Mouse (Mus musculus): ENCODE results near the gene Serpinb8. TPM values are rescaled to one million over a fixed set of nuclear protein-coding genes. Genes with fewer than 3 reads are reported as not detected.
A peak's percentile ranks its signal among the peaks of the same experiment; 100 is the strongest.

The Serpinb8 gene
- polyA plus RNA-seq, 1 experiment from 2014 or later: not detected

DNA sequence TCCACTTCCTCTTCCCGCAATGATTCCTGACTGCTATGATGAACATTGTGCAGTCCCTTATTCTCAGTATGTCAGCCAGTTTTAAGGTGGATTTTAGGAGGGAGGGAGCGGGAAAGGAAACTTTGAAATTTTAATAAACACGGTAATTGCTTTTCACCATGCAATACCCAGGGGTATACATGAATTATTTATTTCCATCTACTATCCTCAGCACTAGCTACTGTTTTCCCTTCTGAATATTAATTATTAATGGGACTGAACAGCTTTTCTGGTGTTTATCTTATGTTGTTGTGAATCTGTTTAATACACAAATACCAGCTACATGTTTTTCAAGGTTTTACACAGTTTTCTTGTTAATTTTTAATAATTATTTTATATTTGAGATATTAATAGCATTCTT, 4.9 kb upstream of the Serpinb8 start:
- Histone ChIP-seq H3K4me1 (ENCODE audit: control insufficient read depth, insufficient read depth, low read length) (no peaks in the 10 kb centered on the region), H3K36me3 (ENCODE audit: control insufficient read depth, insufficient read depth, low read length) (no peaks in the 10 kb centered on the region), H3K4me2 (ENCODE audit: low read depth, low read length) (no peak overlapping the region), H3K9me3 (ENCODE audit: control insufficient read depth, low read length) (no peaks in the 10 kb centered on the region), H3K9ac (replicated peaks; ENCODE audit: low read depth, low read length) (no peak overlapping the region), H3K4me3 (ENCODE audit: low read depth, low read length) (no peak overlapping the region), H3K27me3 (ENCODE audit: control insufficient read depth, insufficient read depth, low read length) (no peaks in the 10 kb centered on the region), H3K27ac (ENCODE audit: low read depth, low read length) (no peak overlapping the region)
- 55% methylated on average over 3 of the region's 3 CpGs for WGBS
- peak; percentile 72; the same call in 1 of the 2 replicates for ATAC-seq (ENCODE audit: low read depth)

DNA sequence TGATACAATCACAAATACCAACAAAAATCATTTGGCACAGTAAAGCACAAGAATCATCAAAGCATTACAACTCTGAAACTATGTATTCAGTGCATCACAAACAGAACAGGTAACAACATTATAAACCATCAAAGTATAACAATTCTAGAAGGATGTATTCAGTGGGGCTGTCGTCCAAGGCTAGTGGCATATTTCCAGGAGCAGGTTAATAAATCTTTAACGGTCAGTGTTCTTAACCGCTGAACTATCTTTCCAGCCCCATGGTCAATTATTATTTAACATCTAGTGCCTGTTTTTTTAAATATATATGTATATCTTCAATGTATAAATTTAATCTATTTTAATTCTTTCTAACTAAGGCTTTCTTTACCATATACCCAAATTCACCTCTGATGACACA, 3.6 kb upstream of the Serpinb8 start:
- H3K9me3 ChIP-seq (ENCODE audit: control insufficient read depth, low read length): no peaks in the 10 kb centered on the region
- H3K27ac ChIP-seq (ENCODE audit: low read depth, low read length): no peak overlapping the region
- no peak for ATAC-seq (ENCODE audit: low read depth)
- WGBS: 74% methylated on average over 3 of the region's 3 CpGs
- no peaks in the 10 kb centered on the region for H3K27me3 ChIP-seq (ENCODE audit: control insufficient read depth, insufficient read depth, low read length)
- no peaks in the 10 kb centered on the region for H3K36me3 ChIP-seq (ENCODE audit: control insufficient read depth, insufficient read depth, low read length)
- H3K4me2 ChIP-seq (ENCODE audit: low read depth, low read length): no peak overlapping the region
- H3K9ac ChIP-seq (replicated peaks; ENCODE audit: low read depth, low read length): no peak overlapping the region
- no peak overlapping the region for H3K4me3 ChIP-seq (ENCODE audit: low read depth, low read length)
- H3K4me1 ChIP-seq (ENCODE audit: control insufficient read depth, insufficient read depth, low read length): no peaks in the 10 kb centered on the region

DNA sequence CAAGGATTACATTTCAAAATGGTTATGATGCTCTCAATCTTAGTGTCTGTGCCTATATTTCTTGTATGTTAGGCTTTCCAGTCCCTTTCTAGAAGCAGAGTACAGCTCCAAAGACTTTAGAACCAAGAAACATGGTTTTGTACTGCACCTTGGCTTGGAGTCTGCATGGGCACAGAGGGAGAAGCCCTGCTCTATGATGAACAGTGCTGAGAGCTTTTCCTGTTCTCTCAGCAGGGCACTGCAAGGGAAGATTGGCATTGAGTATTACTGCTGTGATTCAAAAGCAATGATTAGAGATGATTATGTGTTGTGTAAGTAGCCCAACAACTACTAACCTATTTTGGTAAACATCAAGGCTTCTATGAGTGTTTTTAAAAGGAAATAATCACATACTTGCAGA, 1.6 kb upstream of the Serpinb8 start:
- no peaks in the 10 kb centered on the region for H3K9me3 ChIP-seq (ENCODE audit: control insufficient read depth, low read length)
- ATAC-seq (ENCODE audit: low read depth): no peak
- no peak overlapping the region for H3K27ac ChIP-seq (ENCODE audit: low read depth, low read length)
- H3K9ac ChIP-seq (replicated peaks; ENCODE audit: low read depth, low read length): no peak overlapping the region
- no peak overlapping the region for H3K4me2 ChIP-seq (ENCODE audit: low read depth, low read length)
- H3K4me1 ChIP-seq (ENCODE audit: control insufficient read depth, insufficient read depth, low read length): no peaks in the 10 kb centered on the region
- no peaks in the 10 kb centered on the region for H3K27me3 ChIP-seq (ENCODE audit: control insufficient read depth, insufficient read depth, low read length)
- H3K4me3 ChIP-seq (ENCODE audit: low read depth, low read length): no peak overlapping the region
- H3K36me3 ChIP-seq (ENCODE audit: control insufficient read depth, insufficient read depth, low read length): no peaks in the 10 kb centered on the region

DNA sequence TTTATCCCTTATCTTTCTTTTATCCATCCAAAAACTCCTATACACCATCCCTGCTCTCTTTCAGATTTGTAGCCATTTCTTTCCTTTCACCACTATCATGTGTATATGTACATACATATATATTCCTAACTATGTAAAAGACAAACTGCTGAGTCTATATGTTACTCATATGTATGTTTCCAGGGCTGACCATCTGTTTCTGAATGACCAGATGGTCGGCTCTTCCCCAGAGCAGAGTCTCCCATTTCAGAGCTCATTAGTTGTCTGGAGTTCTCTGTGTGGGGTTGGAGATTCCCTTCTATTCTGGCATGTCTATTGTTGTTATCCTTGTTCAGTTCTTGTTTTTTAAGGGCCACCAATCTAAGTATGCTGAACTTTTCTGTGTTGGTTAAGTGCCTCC, 1.2 kb upstream of the Serpinb8 start:
- no peak for ATAC-seq (ENCODE audit: low read depth)
- Histone ChIP-seq H3K9ac (replicated peaks; ENCODE audit: low read depth, low read length) (no peak overlapping the region), H3K4me3 (ENCODE audit: low read depth, low read length) (no peak overlapping the region), H3K36me3 (ENCODE audit: control insufficient read depth, insufficient read depth, low read length) (no peaks in the 10 kb centered on the region), H3K4me1 (ENCODE audit: control insufficient read depth, insufficient read depth, low read length) (no peaks in the 10 kb centered on the region), H3K9me3 (ENCODE audit: control insufficient read depth, low read length) (no peaks in the 10 kb centered on the region), H3K27me3 (ENCODE audit: control insufficient read depth, insufficient read depth, low read length) (no peaks in the 10 kb centered on the region), H3K27ac (ENCODE audit: low read depth, low read length) (no peak overlapping the region), H3K4me2 (ENCODE audit: low read depth, low read length) (no peak overlapping the region)
- WGBS: 26% methylated on average over 1 of the region's 1 CpGs

DNA sequence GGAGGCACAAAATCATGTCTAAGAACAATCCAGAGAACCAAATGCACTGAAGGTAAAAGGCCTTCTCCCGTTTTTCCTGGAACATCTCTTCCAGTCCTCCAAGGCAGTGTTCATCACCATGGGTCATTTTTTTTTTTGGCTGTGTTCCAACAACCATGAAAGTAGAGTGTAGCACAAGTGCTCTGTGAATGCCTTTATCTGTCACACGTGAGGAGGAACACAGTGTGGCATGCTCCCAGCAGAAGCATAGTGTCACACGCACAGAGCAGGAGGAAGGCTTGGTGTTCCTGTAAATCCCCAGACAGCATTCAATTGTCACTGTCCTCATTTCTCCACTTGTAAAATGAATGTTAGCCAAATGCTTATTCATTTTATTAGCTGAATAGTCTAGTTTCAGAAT, 2.8 kb downstream of the Serpinb8 start:
- no peaks in the 10 kb centered on the region for H3K9me3 ChIP-seq (ENCODE audit: control insufficient read depth, low read length)
- H3K4me3 ChIP-seq (ENCODE audit: low read depth, low read length): no peak overlapping the region
- H3K27me3 ChIP-seq (ENCODE audit: control insufficient read depth, insufficient read depth, low read length): no peaks in the 10 kb centered on the region
- WGBS: 64% methylated on average over 3 of the region's 3 CpGs
- H3K4me2 ChIP-seq (ENCODE audit: low read depth, low read length): no peak overlapping the region
- no peak for ATAC-seq (ENCODE audit: low read depth)
- no peak overlapping the region for H3K27ac ChIP-seq (ENCODE audit: low read depth, low read length)
- no peaks in the 10 kb centered on the region for H3K4me1 ChIP-seq (ENCODE audit: control insufficient read depth, insufficient read depth, low read length)
- H3K9ac ChIP-seq (replicated peaks; ENCODE audit: low read depth, low read length): no peak overlapping the region
- H3K36me3 ChIP-seq (ENCODE audit: control insufficient read depth, insufficient read depth, low read length): no peaks in the 10 kb centered on the region

DNA sequence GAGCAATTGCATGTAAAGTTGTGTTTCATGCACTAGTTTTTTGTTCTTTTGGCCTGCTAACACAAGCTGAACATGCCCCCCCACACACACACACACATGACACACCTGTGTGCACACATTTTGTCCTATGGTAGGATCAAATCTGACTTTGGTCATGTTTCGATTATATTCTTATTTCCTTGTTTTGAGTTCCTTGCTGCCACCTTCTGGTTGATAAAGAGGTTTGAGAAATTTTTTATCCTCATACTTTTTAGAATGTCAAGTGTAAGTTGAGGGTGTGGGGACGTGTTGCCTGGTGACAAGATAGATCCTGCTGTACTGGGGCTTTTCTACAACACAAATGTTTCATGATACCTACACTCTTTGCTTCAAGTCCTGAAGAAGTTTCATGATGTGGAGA, 3.7 kb downstream of the Serpinb8 start:
- Histone ChIP-seq H3K4me2 (ENCODE audit: low read depth, low read length) (no peak overlapping the region), H3K9me3 (ENCODE audit: control insufficient read depth, low read length) (no peaks in the 10 kb centered on the region), H3K27ac (ENCODE audit: low read depth, low read length) (no peak overlapping the region), H3K4me3 (ENCODE audit: low read depth, low read length) (no peak overlapping the region), H3K27me3 (ENCODE audit: control insufficient read depth, insufficient read depth, low read length) (no peaks in the 10 kb centered on the region), H3K36me3 (ENCODE audit: control insufficient read depth, insufficient read depth, low read length) (no peaks in the 10 kb centered on the region), H3K4me1 (ENCODE audit: control insufficient read depth, insufficient read depth, low read length) (no peaks in the 10 kb centered on the region), H3K9ac (replicated peaks; ENCODE audit: low read depth, low read length) (no peak overlapping the region)
- no peak for ATAC-seq (ENCODE audit: low read depth)
- WGBS: 84% methylated on average over 2 of the region's 2 CpGs

DNA sequence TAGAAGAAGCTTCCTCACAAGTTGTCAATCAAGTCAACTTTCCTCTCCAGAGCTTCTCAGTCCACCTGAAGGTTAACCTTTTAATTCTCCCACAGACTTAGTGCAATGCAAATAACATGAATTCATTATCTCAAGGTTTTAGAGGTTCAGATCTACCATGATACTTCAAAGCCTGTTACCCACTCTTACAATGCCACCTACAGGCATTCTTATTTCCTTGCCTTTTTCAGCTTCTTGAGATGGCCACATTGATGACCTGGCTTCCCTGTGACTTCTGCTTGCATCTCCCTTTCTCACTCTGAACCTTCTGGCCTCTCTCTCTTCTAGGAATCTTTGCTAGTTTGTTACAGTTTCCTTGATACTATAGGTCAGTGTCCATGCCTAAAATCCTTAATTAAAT, 7.1 kb downstream of the Serpinb8 start:
- H3K27ac ChIP-seq (ENCODE audit: low read depth, low read length): no peak overlapping the region

DNA sequence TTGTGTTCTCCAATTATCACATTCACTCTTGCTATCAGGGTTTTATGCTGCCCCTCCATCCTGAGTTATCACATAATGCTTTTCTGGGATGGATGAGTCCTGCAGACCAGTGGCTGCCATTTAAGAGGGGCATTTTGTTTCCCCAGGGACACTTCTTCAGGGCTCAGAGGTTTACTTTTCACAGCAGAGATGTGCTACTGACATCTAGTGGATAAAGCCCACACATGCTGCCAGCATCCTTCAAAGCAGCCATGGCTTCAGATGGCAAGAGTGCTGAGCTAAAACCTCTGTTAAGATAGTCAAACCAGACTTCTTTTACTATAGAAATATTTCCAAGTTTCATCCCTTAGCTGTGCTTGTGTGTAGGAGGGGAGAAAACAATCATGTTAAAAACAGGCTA, 8.7 kb downstream of the Serpinb8 start:
- Histone ChIP-seq H3K9ac (replicated peaks; ENCODE audit: low read depth, low read length) (no peak overlapping the region), H3K4me3 (ENCODE audit: low read depth, low read length) (no peak overlapping the region), H3K9me3 (ENCODE audit: control insufficient read depth, low read length) (no peaks in the 10 kb centered on the region), H3K4me2 (ENCODE audit: low read depth, low read length) (no peak overlapping the region), H3K36me3 (ENCODE audit: control insufficient read depth, insufficient read depth, low read length) (no peaks in the 10 kb centered on the region), H3K27ac (ENCODE audit: low read depth, low read length) (no peak overlapping the region), H3K27me3 (ENCODE audit: control insufficient read depth, insufficient read depth, low read length) (no peaks in the 10 kb centered on the region), H3K4me1 (ENCODE audit: control insufficient read depth, insufficient read depth, low read length) (no peaks in the 10 kb centered on the region)
- ATAC-seq (ENCODE audit: low read depth): no peak

More for the DNA sequence above, 7.1 kb downstream of the Serpinb8 start:
- H3K9ac ChIP-seq (replicated peaks; ENCODE audit: low read depth, low read length): no peak overlapping the region
- no peaks in the 10 kb centered on the region for H3K9me3 ChIP-seq (ENCODE audit: control insufficient read depth, low read length)
- H3K27me3 ChIP-seq (ENCODE audit: control insufficient read depth, insufficient read depth, low read length): no peaks in the 10 kb centered on the region
- H3K36me3 ChIP-seq (ENCODE audit: control insufficient read depth, insufficient read depth, low read length): no peaks in the 10 kb centered on the region
- no peak overlapping the region for H3K4me3 ChIP-seq (ENCODE audit: low read depth, low read length)
- no peak for ATAC-seq (ENCODE audit: low read depth)
- H3K4me1 ChIP-seq (ENCODE audit: control insufficient read depth, insufficient read depth, low read length): no peaks in the 10 kb centered on the region
- no peak overlapping the region for H3K4me2 ChIP-seq (ENCODE audit: low read depth, low read length)

DNA sequence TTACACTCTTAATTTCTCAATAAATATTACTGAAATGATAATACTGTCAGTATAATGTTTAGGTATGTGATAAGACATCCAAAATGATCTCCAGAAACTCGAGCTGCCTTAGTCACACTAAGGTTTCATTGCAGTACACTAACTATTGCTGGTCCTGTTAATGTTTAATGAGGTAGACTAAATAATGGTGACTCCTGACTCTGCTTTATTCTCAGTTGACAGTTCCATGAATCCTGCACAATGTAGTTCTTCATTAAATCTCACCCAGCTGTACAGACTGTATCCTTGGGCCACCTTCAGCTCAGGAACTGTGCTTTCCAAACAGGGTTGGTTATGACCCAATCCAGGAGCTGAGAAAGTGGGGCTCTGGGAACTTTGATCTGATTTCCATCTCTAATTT, 19.1 kb downstream of the Serpinb8 start:
- no peaks in the 10 kb centered on the region for H3K4me1 ChIP-seq (ENCODE audit: control insufficient read depth, insufficient read depth, low read length)
- WGBS: 50% methylated on average over 1 of the region's 1 CpGs

DNA sequence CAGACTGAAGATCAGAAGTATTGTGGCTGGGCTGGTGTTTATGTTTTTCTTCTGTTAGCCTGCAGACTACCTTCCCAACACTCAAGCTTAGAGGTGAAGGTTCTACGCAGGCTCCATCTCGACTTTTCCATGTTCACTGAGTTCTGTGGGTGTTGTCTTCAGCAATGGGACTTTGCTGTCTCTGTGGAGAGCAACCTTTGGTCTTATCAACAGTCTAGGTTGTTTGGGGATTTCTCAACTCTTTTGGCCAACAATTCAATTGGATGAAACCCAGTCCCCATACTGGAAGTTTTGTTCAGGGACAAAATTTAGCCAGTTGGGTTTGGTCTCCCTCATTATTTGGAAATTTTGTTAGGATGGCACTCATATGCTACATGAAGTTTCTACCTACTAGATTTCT, 24.3 kb downstream of the Serpinb8 start:
- Histone ChIP-seq H3K9ac (replicated peaks; ENCODE audit: low read depth, low read length) (no peak overlapping the region), H3K4me2 (ENCODE audit: low read depth, low read length) (no peak overlapping the region), H3K4me3 (ENCODE audit: low read depth, low read length) (no peak overlapping the region), H3K9me3 (ENCODE audit: control insufficient read depth, low read length) (no peaks in the 10 kb centered on the region), H3K27ac (ENCODE audit: low read depth, low read length) (no peak overlapping the region), H3K4me1 (ENCODE audit: control insufficient read depth, insufficient read depth, low read length) (no peaks in the 10 kb centered on the region), H3K36me3 (ENCODE audit: control insufficient read depth, insufficient read depth, low read length) (no peaks in the 10 kb centered on the region), H3K27me3 (ENCODE audit: control insufficient read depth, insufficient read depth, low read length) (no peaks in the 10 kb centered on the region)
- 89% methylated on average over 2 of the region's 2 CpGs for WGBS
- ATAC-seq (ENCODE audit: low read depth): no peak

More for the DNA sequence above, 19.1 kb downstream of the Serpinb8 start:
- no peaks in the 10 kb centered on the region for H3K9me3 ChIP-seq (ENCODE audit: control insufficient read depth, low read length)
- no peak overlapping the region for H3K9ac ChIP-seq (replicated peaks; ENCODE audit: low read depth, low read length)
- H3K4me2 ChIP-seq (ENCODE audit: low read depth, low read length): no peak overlapping the region
- H3K36me3 ChIP-seq (ENCODE audit: control insufficient read depth, insufficient read depth, low read length): no peaks in the 10 kb centered on the region
- no peaks in the 10 kb centered on the region for H3K27me3 ChIP-seq (ENCODE audit: control insufficient read depth, insufficient read depth, low read length)
- no peak overlapping the region for H3K27ac ChIP-seq (ENCODE audit: low read depth, low read length)
- no peak for ATAC-seq (ENCODE audit: low read depth)
- no peak overlapping the region for H3K4me3 ChIP-seq (ENCODE audit: low read depth, low read length)

All from neural tube, embryonic 14.5 days (tissue).